ENCODE assay signal across 8 mouse cellular contexts in genomic region chr2:151632159-151632814, GRCm38 (mm10). TPM values are rescaled to one million over a fixed set of nuclear protein-coding genes. Genes with fewer than 3 reads are reported as not detected.
DNase-seq lines count a peak whose midpoint lies in the region; ATAC-seq and TF ChIP-seq lines count a peak whose summit lies in the region.

Snph (minus strand) TSS chr2:151632593.

- no peaks in the 10 kb centered on the region for H3K36me3 ChIP-seq in hindbrain, embryonic 14.5 days (replicated peaks; ENCODE audit: control insufficient read depth, insufficient read depth)
- H3K36me3 ChIP-seq in lung, embryonic 16.5 days (ENCODE audit: control insufficient read depth, insufficient read depth, low read length) = no peaks in the 10 kb centered on the region

- DNase-seq in ZHBTc4 (ENCODE audit: low read depth, low spot score) = peak; percentile 59
- peak; percentile 42 to 59 for DNase-seq in cerebellum, postnatal 4 days (ENCODE audit: low spot score in 2 of 2)
- DNase-seq in gastrocnemius, adult 2 months = peak; percentile 85
- DNase-seq in hindbrain, embryonic 14.5 days (ENCODE audit: low spot score) = peak; percentile 77
- DNase-seq in layer of hippocampus, postnatal 25 days (ENCODE audit: extremely low spot score in 1 of 2, low spot score in 1 of 2) = peak; percentile 60 to 68
- peak; percentile 20 for DNase-seq in ovary, postnatal 10 days (ENCODE audit: low spot score)
- DNase-seq in thymus, postnatal 36 days = peak; percentile 52 to 69

- H3K4me1 ChIP-seq in hindbrain, embryonic 14.5 days (replicated peaks; ENCODE audit: control insufficient read depth, insufficient read depth, low read length) = peaks cover 22% of the 10 kb centered on the region; the same call in 1 of the 2 replicates
- H3K4me1 ChIP-seq in lung, embryonic 16.5 days (replicated peaks; ENCODE audit: control insufficient read depth, insufficient read depth, low read length) = no peaks in the 10 kb centered on the region; the same call in 1 of the 2 replicates

- peak within 1 kb of the TSS; percentile 93 for H3K9ac ChIP-seq in hindbrain, embryonic 14.5 days
- H3K9ac ChIP-seq in lung, embryonic 16.5 days (ENCODE audit: low read length) = peak within 1 kb of the TSS; percentile 69

- WGBS in hindbrain, embryonic 14.5 days = 0% methylated on average over 35 of the region's 47 CpGs
- under 1% methylated on average over 45 of the region's 47 CpGs for WGBS in lung, embryonic 16.5 days

- H3K4me3 ChIP-seq in gastrocnemius, adult 2 months = peak within 1 kb of the TSS; percentile 95
- peak within 1 kb of the TSS; percentile 92 for H3K4me3 ChIP-seq in hindbrain, embryonic 14.5 days (replicated peaks; ENCODE audit: low read length)
- H3K4me3 ChIP-seq in lung, embryonic 16.5 days (ENCODE audit: low read length) = peak within 1 kb of the TSS; percentile 61

- H3K27ac ChIP-seq in gastrocnemius, adult 2 months = peak within 1 kb of the TSS; percentile 91
- peak within 1 kb of the TSS; percentile 91 for H3K27ac ChIP-seq in hindbrain, embryonic 14.5 days
- no peak within 1 kb of the TSS for H3K27ac ChIP-seq in lung, embryonic 16.5 days (ENCODE audit: low read length)

- H3K9me3 ChIP-seq in hindbrain, embryonic 14.5 days (ENCODE audit: control insufficient read depth, low read length) = no peaks in the 10 kb centered on the region
- H3K9me3 ChIP-seq in lung, embryonic 16.5 days (ENCODE audit: control insufficient read depth, low read length) = no peaks in the 10 kb centered on the region

- 0 out of 2 replicates have a peak, but pooled peaks cover 4% of the 10 kb centered on the region for H3K27me3 ChIP-seq in hindbrain, embryonic 14.5 days (ENCODE audit: control insufficient read depth, insufficient read depth, low read length)
- peaks cover 28% of the 10 kb centered on the region for H3K27me3 ChIP-seq in lung, embryonic 16.5 days (ENCODE audit: control insufficient read depth, insufficient read depth, low read depth, low read length)

- ATAC-seq in hindbrain, embryonic 14.5 days (ENCODE audit: low FRiP score) = peak; percentile 92
- peak; percentile 80 for ATAC-seq in lung, embryonic 16.5 days (ENCODE audit: low read depth)

- H3K4me2 ChIP-seq in hindbrain, embryonic 14.5 days (replicated peaks) = peak within 1 kb of the TSS; percentile 69
- H3K4me2 ChIP-seq in lung, embryonic 16.5 days (ENCODE audit: low read depth, low read length) = peak within 1 kb of the TSS; percentile 98

- intact Hi-C loops in gastrocnemius, adult 2 months (cut with DNase I) = loop anchor here (5.0 kb wide), 1 partner anchor 55 kb away; no protein-coding TSS in a partner anchor

- TF ChIP-seq CTCF in gastrocnemius, adult 2 months (IDR thresholded peaks at IDR 0.05) = peak; percentile 58

RNA-seq across cellular contexts. Expression of gene Snph, which starts in this region (rescaled TPM):
- total RNA-seq in gastrocnemius, adult 2 months (2021) = 10 to 100 TPM; 31.7 to 35.9 TPM
- polyA plus RNA-seq in hindbrain, embryonic 14.5 days (2014; fragmentation: Nextera tagmentation; extraction: Ambion mirVana) = 24.6 and 25.4 TPM in 2 replicates
- total RNA-seq in layer of hippocampus, postnatal 25 days (2021) = 100 to 1,000 TPM; 380 to 402 TPM
- polyA plus RNA-seq in lung, embryonic 16.5 days (2015; fragmentation: Nextera tagmentation; extraction: Ambion mirVana) = 0.69 and 0.87 TPM in 2 replicates

Comparison
In these comparisons a context has a peak if more than half of its experiments do, and no peak if none do; other contexts are left out.
1. RNA of gene Snph (total RNA-seq): 380 to 402 TPM in layer of hippocampus, postnatal 25 days; 31.7 to 35.9 TPM in gastrocnemius, adult 2 months; every median in the first group is over 10 times any median in the second.
2. RNA of gene Snph (polyA plus RNA-seq): 24.6 to 25.4 TPM in hindbrain, embryonic 14.5 days; 0.69 to 0.87 TPM in lung, embryonic 16.5 days; every median in the first group is over 10 times any median in the second.
3. Peak in ATAC-seq, H3K4me3 ChIP-seq, H3K9ac ChIP-seq and H3K4me2 ChIP-seq in lung, embryonic 16.5 days; RNA of the gene not detected or under 1 TPM.
4. DNase-seq: peak in every context shown above with its lines; median percentile 85 in gastrocnemius, adult 2 months; 77 in hindbrain, embryonic 14.5 days; 64 in layer of hippocampus, postnatal 25 days; 60 in thymus, postnatal 36 days; 59 in ZHBTc4; 50 in cerebellum, postnatal 4 days; 20 in ovary, postnatal 10 days.
5. Peak in every context shown above with its lines, with median percentiles within 50 percentile points of each other: H3K4me3 ChIP-seq.